Mouse (Mus musculus) midbrain, embryonic 16.5 days (tissue): ENCODE data around the gene Mmp12. TPM values are rescaled to one million over a fixed set of nuclear protein-coding genes. Genes with fewer than 3 reads are reported as not detected.

Experiments used
- polyA plus RNA-seq: library from polyadenylated mRNA; unstranded; fragments of >200 nt; fragmentation: Nextera tagmentation; extraction: Ambion mirVana; gene quantifications from 2 replicates; pipeline ENCODE4 v1.2.1, GENCODE M21; 2015

The Mmp12 gene
- polyA plus RNA-seq, 1 experiment from 2014 or later: not detected

Other genes starting within 250 kb of the Mmp12 start
- 20.9 and 24.3 TPM in 2 replicates for gene Dync2h1, start 159.9 kb upstream of the Mmp12 start, polyA plus RNA-seq
- gene Dcun1d5, start 159.9 kb upstream of the Mmp12 start, polyA plus RNA-seq: 86.8 and 99.4 TPM in 2 replicates
- gene Mmp13, start 71.9 kb upstream of the Mmp12 start, polyA plus RNA-seq: 3.8 TPM in 1 of 2 replicates, not detected in the other
- not detected in 2 replicates for gene Mmp1b, start 43.7 kb downstream of the Mmp12 start, polyA plus RNA-seq
- gene Mmp3, start 101.4 kb downstream of the Mmp12 start, polyA plus RNA-seq: not detected in 2 replicates
- gene Mmp10, start 158.0 kb downstream of the Mmp12 start, polyA plus RNA-seq: not detected in 2 replicates
- 0.14 and 0.38 TPM in 2 replicates for gene Mmp8, start 214.1 kb downstream of the Mmp12 start, polyA plus RNA-seq
- gene Mmp27, start 227.0 kb downstream of the Mmp12 start, polyA plus RNA-seq: not detected in 2 replicates